Mouse (Mus musculus): ENCODE measurements around the gene Btn1a1. TPM values are rescaled to one million over a fixed set of nuclear protein-coding genes. Genes with fewer than 3 reads are reported as not detected.

The Btn1a1 gene
- polyA plus RNA-seq, 1 experiment = 0.05 TPM

GRCm38 (mm10) chr13:23428166-23428993 is 37.3 kb downstream of the Btn1a1 start:
- 90% methylated on average over 16 of the region's 16 CpGs for WGBS
- TF ChIP-seq POLR2A (IDR thresholded peaks at IDR 0.05; ENCODE audit: control insufficient read depth, extremely low read depth, insufficient read depth, low read length, poor library complexity) (no peak), CTCF (IDR thresholded peaks at IDR 0.05; ENCODE audit: borderline replicate concordance, control insufficient read depth, extremely low read depth, insufficient read depth, low read length, poor library complexity) (no peak)
- Histone ChIP-seq H3K27me3 (ENCODE audit: control insufficient read depth, insufficient read depth, low read length) (no peaks in the 10 kb centered on the region), H3K4me1 (replicated peaks; ENCODE audit: control insufficient read depth, insufficient read depth, low read length) (peaks cover 3% of the 10 kb centered on the region), H3K4me3 (ENCODE audit: control insufficient read depth, insufficient read depth, low read length) (no peak overlapping the region), H3K36me3 (ENCODE audit: control insufficient read depth, insufficient read depth, low read length) (no peaks in the 10 kb centered on the region), H3K27ac (ENCODE audit: control insufficient read depth, insufficient read depth, low read length) (no peak overlapping the region)
- DNase-seq = no peak

DNA sequence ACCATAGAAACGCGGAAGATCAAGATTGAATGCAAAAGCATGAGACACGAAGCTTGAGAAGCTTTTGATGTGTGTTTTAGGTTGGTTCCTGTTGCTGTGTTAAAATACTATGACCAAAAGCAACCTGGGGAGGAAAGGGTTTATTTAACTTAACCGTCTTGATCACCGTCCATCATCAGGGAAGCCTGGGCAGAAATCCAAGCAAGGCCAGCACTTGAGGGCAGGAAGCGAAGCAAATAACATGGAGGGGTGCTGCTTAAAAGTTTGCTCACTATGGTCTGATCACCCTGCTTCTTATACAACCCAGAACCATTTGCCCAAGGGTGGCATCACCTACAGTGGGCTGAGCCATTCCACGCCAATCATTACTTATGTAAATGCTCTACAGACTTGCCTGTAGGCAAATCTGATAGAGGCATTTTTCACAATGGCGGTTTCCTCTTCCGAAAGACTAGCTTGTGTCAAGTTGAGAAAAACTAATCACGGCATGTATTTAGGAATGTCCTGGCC is 38.2 kb downstream of the Btn1a1 start:
- Histone ChIP-seq H3K36me3 (ENCODE audit: control insufficient read depth, insufficient read depth, low read length) (no peaks in the 10 kb centered on the region), H3K4me3 (ENCODE audit: control insufficient read depth, insufficient read depth, low read length) (no peak overlapping the region), H3K27ac (ENCODE audit: control insufficient read depth, insufficient read depth, low read length) (no peak overlapping the region), H3K27me3 (ENCODE audit: control insufficient read depth, insufficient read depth, low read length) (no peaks in the 10 kb centered on the region), H3K4me1 (replicated peaks; ENCODE audit: control insufficient read depth, insufficient read depth, low read length) (peaks cover 9% of the 10 kb centered on the region)
- no peak for DNase-seq
- TF ChIP-seq POLR2A (IDR thresholded peaks at IDR 0.05; ENCODE audit: control insufficient read depth, extremely low read depth, insufficient read depth, low read length, poor library complexity) (no peak), CTCF (IDR thresholded peaks at IDR 0.05; ENCODE audit: borderline replicate concordance, control insufficient read depth, extremely low read depth, insufficient read depth, low read length, poor library complexity) (no peak)
- 92% methylated on average over 10 of the region's 10 CpGs for WGBS

DNA sequence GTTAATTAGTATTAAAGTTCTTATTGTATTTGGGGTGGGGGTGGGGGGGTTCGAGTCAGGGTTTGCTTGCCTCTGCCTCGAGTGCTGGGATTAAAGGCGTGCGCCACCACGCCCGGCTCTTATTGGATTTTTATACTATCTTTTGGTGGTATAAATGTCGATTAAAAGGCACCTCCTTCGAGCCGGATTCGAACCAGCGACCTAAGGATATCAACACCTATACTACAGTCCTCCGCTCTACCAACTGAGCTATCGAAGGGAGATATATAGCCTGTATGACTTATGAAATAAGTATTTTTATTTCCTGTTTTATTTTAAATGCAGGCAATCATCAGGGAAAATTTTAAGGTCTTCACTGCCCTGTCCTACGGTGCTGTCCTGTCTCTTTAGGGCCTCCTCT is 38.8 kb downstream of the Btn1a1 start:
- Histone ChIP-seq H3K27me3 (ENCODE audit: control insufficient read depth, insufficient read depth, low read length) (no peaks in the 10 kb centered on the region), H3K4me3 (ENCODE audit: control insufficient read depth, insufficient read depth, low read length) (no peak overlapping the region), H3K27ac (ENCODE audit: control insufficient read depth, insufficient read depth, low read length) (no peak overlapping the region), H3K36me3 (ENCODE audit: control insufficient read depth, insufficient read depth, low read length) (no peaks in the 10 kb centered on the region; the same call in 1 of the 2 replicates), H3K4me1 (replicated peaks; ENCODE audit: control insufficient read depth, insufficient read depth, low read length) (peaks cover 10% of the 10 kb centered on the region)
- 67% methylated on average over 14 of the region's 14 CpGs for WGBS
- DNase-seq = no peak
- no peak for TF ChIP-seq CTCF (IDR thresholded peaks at IDR 0.05; ENCODE audit: borderline replicate concordance, control insufficient read depth, extremely low read depth, insufficient read depth, low read length, poor library complexity)
- TF ChIP-seq POLR2A (IDR thresholded peaks at IDR 0.05; ENCODE audit: control insufficient read depth, extremely low read depth, insufficient read depth, low read length, poor library complexity) = no peak

DNA sequence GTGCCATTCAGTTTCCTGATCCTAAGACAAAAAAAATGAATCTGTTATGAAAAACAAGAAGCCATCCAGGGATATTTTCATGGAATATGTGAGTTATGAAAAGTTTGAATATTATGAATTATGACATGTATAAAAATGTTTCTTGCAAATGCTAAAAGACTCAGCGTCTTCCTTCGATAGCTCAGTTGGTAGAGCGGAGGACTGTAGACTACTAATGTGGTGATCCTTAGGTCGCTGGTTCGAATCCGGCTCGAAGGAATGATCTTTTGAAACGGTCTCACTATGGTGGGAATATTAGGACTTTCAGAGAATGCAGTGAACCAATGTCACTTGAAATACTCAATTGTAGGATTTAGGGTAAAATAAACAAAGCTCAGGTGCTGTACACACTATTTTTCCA is 39.4 kb downstream of the Btn1a1 start:
- TF ChIP-seq CTCF (IDR thresholded peaks at IDR 0.05; ENCODE audit: borderline replicate concordance, control insufficient read depth, extremely low read depth, insufficient read depth, low read length, poor library complexity) (no peak), POLR2A (IDR thresholded peaks at IDR 0.05; ENCODE audit: control insufficient read depth, extremely low read depth, insufficient read depth, low read length, poor library complexity) (no peak)
- H3K27me3 ChIP-seq (ENCODE audit: control insufficient read depth, insufficient read depth, low read length) = no peaks in the 10 kb centered on the region
- no peaks in the 10 kb centered on the region; the same call in 1 of the 2 replicates for H3K36me3 ChIP-seq (ENCODE audit: control insufficient read depth, insufficient read depth, low read length)
- no peak for DNase-seq
- WGBS = 83% methylated on average over 8 of the region's 8 CpGs
- H3K27ac ChIP-seq (ENCODE audit: control insufficient read depth, insufficient read depth, low read length) = no peak overlapping the region
- no peak overlapping the region for H3K4me3 ChIP-seq (ENCODE audit: control insufficient read depth, insufficient read depth, low read length)
- peaks cover 10% of the 10 kb centered on the region for H3K4me1 ChIP-seq (replicated peaks; ENCODE audit: control insufficient read depth, insufficient read depth, low read length)

DNA sequence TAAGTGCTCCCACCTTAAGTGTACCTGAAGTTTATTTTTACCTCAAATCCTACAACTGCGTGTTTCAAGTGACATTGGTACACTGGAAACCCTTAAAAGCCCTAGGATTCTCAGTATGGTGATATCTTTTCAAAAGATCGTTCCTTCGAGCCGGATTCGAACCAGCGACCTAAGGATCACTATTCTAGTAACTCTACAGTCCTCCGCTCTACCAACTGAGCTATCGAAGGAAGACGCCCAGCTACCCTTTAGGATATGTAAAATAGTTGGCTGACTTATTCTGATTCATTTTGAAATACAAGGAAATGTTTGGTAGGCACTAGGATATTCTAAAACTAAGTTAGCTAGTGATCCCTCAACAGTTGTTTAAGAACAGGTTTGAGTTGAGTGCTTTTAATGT is 40.2 kb downstream of the Btn1a1 start:
- H3K27me3 ChIP-seq (ENCODE audit: control insufficient read depth, insufficient read depth, low read length) = no peaks in the 10 kb centered on the region
- peaks cover 4% of the 10 kb centered on the region; the same call in 1 of the 2 replicates for H3K36me3 ChIP-seq (ENCODE audit: control insufficient read depth, insufficient read depth, low read length)
- DNase-seq = peak; percentile 49
- peaks cover 10% of the 10 kb centered on the region for H3K4me1 ChIP-seq (replicated peaks; ENCODE audit: control insufficient read depth, insufficient read depth, low read length)
- H3K4me3 ChIP-seq (ENCODE audit: control insufficient read depth, insufficient read depth, low read length) = no peak overlapping the region
- no peak overlapping the region for H3K27ac ChIP-seq (ENCODE audit: control insufficient read depth, insufficient read depth, low read length)
- 48% methylated on average over 9 of the region's 9 CpGs for WGBS
- TF ChIP-seq POLR2A (IDR thresholded peaks at IDR 0.05; ENCODE audit: control insufficient read depth, extremely low read depth, insufficient read depth, low read length, poor library complexity) (no peak), CTCF (IDR thresholded peaks at IDR 0.05; ENCODE audit: borderline replicate concordance, control insufficient read depth, extremely low read depth, insufficient read depth, low read length, poor library complexity) (no peak)

DNA sequence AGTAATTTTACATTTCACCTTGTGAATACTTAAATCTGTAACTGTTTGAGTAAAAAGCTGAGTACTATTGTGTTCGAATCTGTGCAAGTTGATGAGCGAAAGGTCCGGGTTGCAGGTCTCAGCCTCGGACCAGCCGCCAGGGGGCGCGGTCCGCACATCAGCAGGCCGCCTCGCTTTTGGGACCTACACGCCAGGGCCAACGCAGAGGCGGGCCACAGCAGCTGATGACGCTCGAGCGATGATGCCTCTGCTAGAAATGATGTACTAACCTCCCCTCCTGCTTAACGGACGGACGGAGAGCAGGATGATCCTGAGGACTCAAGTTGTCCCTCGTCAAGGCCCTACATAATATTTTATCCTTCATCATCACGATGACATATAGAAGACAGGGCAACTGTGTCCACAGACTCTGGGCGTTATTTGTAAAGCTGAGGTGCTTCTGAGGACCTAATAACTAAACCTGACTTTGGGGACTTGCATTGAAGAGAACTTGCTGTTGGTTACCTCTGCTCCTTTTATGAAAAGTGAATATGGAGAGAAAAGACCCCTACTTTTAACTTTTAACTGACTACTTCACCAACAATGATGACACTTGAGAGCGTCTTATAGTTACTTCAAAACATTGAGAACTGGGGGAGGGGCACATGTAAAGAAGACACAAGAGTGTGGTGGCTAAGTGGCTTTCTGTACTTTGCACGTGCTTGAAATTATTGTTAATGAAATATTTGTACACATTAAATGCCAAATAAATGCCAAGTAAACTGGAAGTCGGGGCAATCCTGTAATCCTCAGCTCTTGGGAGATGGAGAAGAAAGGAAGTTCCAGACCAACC is 41.0 kb downstream of the Btn1a1 start:
- WGBS = 7% methylated on average over 25 of the region's 25 CpGs
- DNase-seq = peak; percentile 86
- Histone ChIP-seq H3K27me3 (ENCODE audit: control insufficient read depth, insufficient read depth, low read length) (no peaks in the 10 kb centered on the region), H3K36me3 (ENCODE audit: control insufficient read depth, insufficient read depth, low read length) (peaks cover 4% of the 10 kb centered on the region; the same call in 1 of the 2 replicates), H3K4me1 (replicated peaks; ENCODE audit: control insufficient read depth, insufficient read depth, low read length) (peaks cover 7% of the 10 kb centered on the region), H3K4me3 (ENCODE audit: control insufficient read depth, insufficient read depth, low read length) (peak overlapping the region; percentile 8; the same call in 1 of the 2 replicates), H3K27ac (ENCODE audit: control insufficient read depth, insufficient read depth, low read length) (no peak overlapping the region)
- TF ChIP-seq POLR2A (IDR thresholded peaks at IDR 0.05; ENCODE audit: control insufficient read depth, extremely low read depth, insufficient read depth, low read length, poor library complexity) (no peak), CTCF (IDR thresholded peaks at IDR 0.05; ENCODE audit: borderline replicate concordance, control insufficient read depth, extremely low read depth, insufficient read depth, low read length, poor library complexity) (peak; percentile 98)

Data from thymus, adult 2 months (tissue).